Comparison of ENCODE assay signal across 34 mouse cellular contexts in the genomic region with DNA sequence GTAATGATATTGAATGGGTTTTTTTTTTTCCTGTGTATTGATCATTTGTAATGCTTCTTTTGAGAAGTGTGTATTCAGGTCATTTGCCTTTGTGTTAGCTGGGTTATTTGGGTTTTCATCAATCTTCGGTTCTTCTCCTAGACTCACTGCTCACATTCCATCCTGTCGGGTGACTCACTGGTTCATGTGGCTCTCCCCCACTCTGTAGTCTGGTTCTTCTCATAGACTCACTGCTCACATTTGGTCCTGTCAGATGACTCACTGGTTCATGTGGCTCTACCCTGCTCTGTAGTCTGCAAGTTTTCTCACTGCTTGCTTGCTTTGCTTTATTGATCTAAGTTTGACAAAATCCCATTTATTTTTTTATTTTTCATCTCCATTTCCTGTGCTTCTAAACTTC. TPM values are rescaled to one million over a fixed set of nuclear protein-coding genes. Genes with fewer than 3 reads are reported as not detected.
DNase-seq lines count a peak whose midpoint lies in the region; ATAC-seq and TF ChIP-seq lines count a peak whose summit lies in the region.
"Had no signal": no experiment of that assay in that cellular context is flagged by ENCODE, and none has a peak within 500 bp of the region (broad histone marks: within the 10 kb centered on the region; RNA-seq: fewer than 3 reads in every experiment).

No protein-coding gene starts in this region.

- H3ac ChIP-seq in myocyte (ENCODE audit: control insufficient read depth, insufficient read length): no peak overlapping the region

- H3K36me3 ChIP-seq in stomach, embryonic 16.5 days (ENCODE audit: control insufficient read depth, insufficient read depth, low read length): no peaks in the 10 kb centered on the region
- no peaks in the 10 kb centered on the region for H3K36me3 ChIP-seq in stomach, postnatal 0 days (ENCODE audit: control insufficient read depth, insufficient read depth, low read length)
- H3K36me3 ChIP-seq in myocyte (ENCODE audit: control insufficient read depth, insufficient read depth): no peaks in the 10 kb centered on the region
- no peaks in the 10 kb centered on the region for H3K36me3 ChIP-seq in hindbrain, postnatal 0 days (ENCODE audit: insufficient read depth, low read length)
- H3K36me3 ChIP-seq: forebrain, embryonic 10.5 days; hindbrain, embryonic 10.5 days; hindbrain, embryonic 15.5 days; intestine, embryonic 15.5 days; liver, embryonic 12.5 days; midbrain, embryonic 12.5 days; stomach, embryonic 15.5 days had no signal

- 32% methylated on average over 2 of the region's 2 CpGs for WGBS in stomach, embryonic 16.5 days
- WGBS in stomach, postnatal 0 days: 13% methylated on average over 2 of the region's 2 CpGs
- WGBS in hindbrain, postnatal 0 days: 68% methylated on average over 2 of the region's 2 CpGs

- H3K4me3 ChIP-seq in stomach, embryonic 16.5 days (replicated peaks; ENCODE audit: low read length): no peak overlapping the region
- no peak overlapping the region for H3K4me3 ChIP-seq in stomach, postnatal 0 days (ENCODE audit: low read depth, low read length)
- no peak overlapping the region for H3K4me3 ChIP-seq in myocyte
- no peak overlapping the region for H3K4me3 ChIP-seq in hindbrain, postnatal 0 days (ENCODE audit: low read length)
- H3K4me3 ChIP-seq: forebrain, embryonic 10.5 days; hindbrain, embryonic 10.5 days; hindbrain, embryonic 15.5 days; intestine, embryonic 15.5 days; layer of hippocampus, adult 2 months; liver, embryonic 12.5 days; midbrain, embryonic 12.5 days; stomach, embryonic 15.5 days had no signal

- no peak for TF ChIP-seq EP300 in stomach, postnatal 0 days (optimal IDR thresholded peaks at IDR 0.05)

- intact Hi-C loops in gastrocnemius, postnatal 14 days (cut with DNase I; ENCODE audit: low total_unique reads): no loop called here

- peak; percentile 32 to 39 for DNase-seq in adrenal gland, adult (ENCODE audit: inconsistent age in 2 of 2, low spot score in 1 of 2)
- no peak for DNase-seq in adrenal gland, adult 18-20 months (ENCODE audit: low spot score in 2 of 2)
- DNase-seq in stomach, postnatal 0 days (ENCODE audit: low spot score): no peak
- peak; percentile 7 for DNase-seq in adipocyte (ENCODE audit: low spot score)
- DNase-seq in hindbrain, postnatal 0 days (ENCODE audit: low spot score): no peak
- no peak for DNase-seq in gastrocnemius, postnatal 14 days
- DNase-seq: cerebellum, adult 9-10 months; cerebellum, postnatal 36 days; forebrain, postnatal 0 days; gastrocnemius, postnatal 25 days; heart, adult 18-20 months; kidney, adult 2 months; kidney, postnatal 36 days; liver, postnatal 0 days; lung, postnatal 36 days; retina, postnatal 1 day; right cerebral cortex, postnatal 14 days; thymus, adult 18-20 months; thymus, postnatal 25 days had no signal

- no peak overlapping the region for H3K27ac ChIP-seq in stomach, embryonic 16.5 days (ENCODE audit: low read length)
- no peak overlapping the region for H3K27ac ChIP-seq in stomach, postnatal 0 days (replicated peaks)
- no peak overlapping the region for H3K27ac ChIP-seq in hindbrain, postnatal 0 days
- H3K27ac ChIP-seq: forebrain, embryonic 10.5 days; hindbrain, embryonic 10.5 days; hindbrain, embryonic 15.5 days; intestine, embryonic 15.5 days; layer of hippocampus, adult 2 months; liver, embryonic 12.5 days; midbrain, embryonic 12.5 days; stomach, embryonic 15.5 days had no signal

- no peak overlapping the region for H3K9ac ChIP-seq in stomach, embryonic 16.5 days (ENCODE audit: low read length)
- H3K9ac ChIP-seq in stomach, postnatal 0 days (ENCODE audit: low read length): no peak overlapping the region
- H3K9ac ChIP-seq in hindbrain, postnatal 0 days (replicated peaks; ENCODE audit: low read length): no peak overlapping the region
- H3K9ac ChIP-seq: forebrain, postnatal 0 days; hindbrain, embryonic 15.5 days; intestine, embryonic 15.5 days; liver, embryonic 12.5 days; liver, postnatal 0 days; midbrain, embryonic 12.5 days; stomach, embryonic 15.5 days had no signal

- no peaks in the 10 kb centered on the region for H3K27me3 ChIP-seq in stomach, embryonic 16.5 days (ENCODE audit: control insufficient read depth, insufficient read depth, low read length)
- no peaks in the 10 kb centered on the region for H3K27me3 ChIP-seq in stomach, postnatal 0 days (ENCODE audit: control insufficient read depth, insufficient read depth, low read length)
- no peaks in the 10 kb centered on the region for H3K27me3 ChIP-seq in myocyte (ENCODE audit: control insufficient read depth, insufficient read depth, insufficient read length)
- H3K27me3 ChIP-seq in hindbrain, postnatal 0 days (ENCODE audit: insufficient read depth, low read length): no peaks in the 10 kb centered on the region
- H3K27me3 ChIP-seq: hindbrain, embryonic 15.5 days; intestine, embryonic 15.5 days; liver, embryonic 12.5 days; midbrain, embryonic 12.5 days; stomach, embryonic 15.5 days had no signal

- no peak for TF ChIP-seq CTCF in stomach, postnatal 0 days (IDR thresholded peaks at IDR 0.05; ENCODE audit: low read depth)
- no peak for TF ChIP-seq CTCF in hindbrain, postnatal 0 days (IDR thresholded peaks at IDR 0.05; ENCODE audit: low read depth)

- no peaks in the 10 kb centered on the region for H3K9me3 ChIP-seq in stomach, embryonic 16.5 days (replicated peaks; ENCODE audit: control insufficient read depth, low read length)
- H3K9me3 ChIP-seq in stomach, postnatal 0 days (ENCODE audit: control insufficient read depth, low read length): no peaks in the 10 kb centered on the region
- H3K9me3 ChIP-seq in hindbrain, postnatal 0 days (ENCODE audit: low read length): no peaks in the 10 kb centered on the region
- H3K9me3 ChIP-seq: hindbrain, embryonic 15.5 days; intestine, embryonic 15.5 days; liver, embryonic 12.5 days; stomach, embryonic 15.5 days had no signal

- no peaks in the 10 kb centered on the region for H3K79me2 ChIP-seq in myocyte (ENCODE audit: control insufficient read depth, insufficient read depth)

- no peak for TF ChIP-seq POLR2A in myocyte (IDR thresholded peaks at IDR 0.05; ENCODE audit: insufficient read length, low read depth)

- H3K4me1 ChIP-seq in stomach, embryonic 16.5 days (ENCODE audit: control insufficient read depth, insufficient read depth, low read length): no peaks in the 10 kb centered on the region
- H3K4me1 ChIP-seq in stomach, postnatal 0 days (replicated peaks; ENCODE audit: control insufficient read depth, insufficient read depth): no peaks in the 10 kb centered on the region
- no peaks in the 10 kb centered on the region for H3K4me1 ChIP-seq in hindbrain, postnatal 0 days (ENCODE audit: insufficient read depth, low read length)
- H3K4me1 ChIP-seq: forebrain, embryonic 10.5 days; hindbrain, embryonic 15.5 days; intestine, embryonic 15.5 days; liver, embryonic 12.5 days; midbrain, embryonic 12.5 days; stomach, embryonic 15.5 days had no signal

- ATAC-seq in stomach, embryonic 16.5 days (ENCODE audit: insufficient read depth, low FRiP score): peak; percentile 29; the same call in 1 of the 2 replicates
- no peak for ATAC-seq in stomach, postnatal 0 days (ENCODE audit: low FRiP score, low TSS enrichment)
- ATAC-seq in hindbrain, postnatal 0 days: no peak
- ATAC-seq: CD4-positive, CD25-positive, alpha-beta regulatory T cell, adult 4 months; forebrain, postnatal 0 days; intestine, embryonic 15.5 days; liver, embryonic 12.5 days; liver, postnatal 0 days had no signal

- H3K4me2 ChIP-seq in stomach, embryonic 16.5 days (ENCODE audit: low read depth, low read length): no peak overlapping the region
- H3K4me2 ChIP-seq in stomach, postnatal 0 days (replicated peaks; ENCODE audit: low read depth): no peak overlapping the region
- peak overlapping the region; percentile 24 for H3K4me2 ChIP-seq in myocyte (ENCODE audit: low read depth)
- H3K4me2 ChIP-seq in hindbrain, postnatal 0 days (ENCODE audit: low read depth, low read length): no peak overlapping the region
- H3K4me2 ChIP-seq: heart, embryonic 11.5 days; hindbrain, embryonic 15.5 days; intestine, embryonic 15.5 days; liver, embryonic 12.5 days; midbrain, embryonic 12.5 days; stomach, embryonic 15.5 days had no signal

TF ChIP-seq in myocyte, 11 proteins besides CTCF, POLR2A, EP300 and RAD21:
- no peak for TF ChIP-seq REST (IDR thresholded peaks at IDR 0.05; ENCODE audit: insufficient read depth, insufficient read length)
- TF ChIP-seq CEBPB (IDR thresholded peaks at IDR 0.05; ENCODE audit: insufficient read depth, poor library complexity, severe bottlenecking): no peak

RNA-seq across cellular contexts. Expression of gene Irx6, which starts 32.2 kb away (rescaled TPM):
- not detected for total RNA-seq in adrenal gland, adult 18-20 months (2021)
- polyA plus RNA-seq in stomach, embryonic 16.5 days (2015; fragmentation: Nextera tagmentation; extraction: Ambion mirVana): 0.04 TPM in 1 of 2 replicates, not detected in the other
- polyA plus RNA-seq in stomach, postnatal 0 days (2015; fragmentation: Nextera tagmentation; extraction: Ambion mirVana): not detected in 2 replicates
- polyA plus RNA-seq in myocyte (2012; fragmentation: generic; extraction: Trizol): not detected
- 0.18 and 0.99 TPM in 2 replicates for total RNA-seq in hindbrain, postnatal 0 days (2014; rRNA removed)
- polyA plus RNA-seq in hindbrain, postnatal 0 days (2015; fragmentation: Nextera tagmentation; extraction: Ambion mirVana): 0.79 and 0.83 TPM in 2 replicates
- not detected for total RNA-seq in gastrocnemius, postnatal 14 days (2021)
- total RNA-seq: adrenal gland, postnatal 4 days; gastrocnemius, postnatal 25 days; heart, adult 18-20 months; megakaryocyte, adult 5-6 weeks had no signal
- polyA plus RNA-seq: CD4-positive, CD25-positive, alpha-beta regulatory T cell, adult 4 months; intestine, embryonic 15.5 days; kidney, adult 2 months; liver, embryonic 12.5 days; liver, postnatal 0 days; small intestine, adult 2 months had no signal

Comparison
In these comparisons a context has a peak if more than half of its experiments do, and no peak if none do; other contexts are left out.
1. DNase-seq: peak in adrenal gland, adult (2 of 2) and adipocyte (single experiment); none in adrenal gland, adult 18-20 months (0 of 2), stomach, postnatal 0 days (single experiment), hindbrain, postnatal 0 days (single experiment) and gastrocnemius, postnatal 14 days (single experiment).